Mouse (Mus musculus): Measurements from ENCODE around the gene Taar3. TPM values are rescaled to one million over a fixed set of nuclear protein-coding genes. Genes with fewer than 3 reads are reported as not detected.

Taar3 gene
- polyA plus RNA-seq (2012; ENCODE audit: insufficient read depth, low replicate concordance): not detected in 2 replicates

GRCm38 (mm10) chr10:23949508-23950005, at the start of gene Taar3:
Gene Taar3, plus strand, starts transcription at chr10:23949558.
- Histone ChIP-seq H3K4me1 (no peaks in the 10 kb centered on the region), H3K36me3 (replicated peaks; ENCODE audit: low read length) (no peaks in the 10 kb centered on the region), H3K4me3 (replicated peaks) (no peak within 1 kb of the TSS), H3K9me3 (no peaks in the 10 kb centered on the region), H3K27me3 (replicated peaks) (no peaks in the 10 kb centered on the region)
- TF ChIP-seq FLI1 (IDR thresholded peaks at IDR 0.05; ENCODE audit: low read length) (no peak), GATA1 (IDR thresholded peaks at IDR 0.05; ENCODE audit: borderline replicate concordance, low read length) (no peak)

DNA sequence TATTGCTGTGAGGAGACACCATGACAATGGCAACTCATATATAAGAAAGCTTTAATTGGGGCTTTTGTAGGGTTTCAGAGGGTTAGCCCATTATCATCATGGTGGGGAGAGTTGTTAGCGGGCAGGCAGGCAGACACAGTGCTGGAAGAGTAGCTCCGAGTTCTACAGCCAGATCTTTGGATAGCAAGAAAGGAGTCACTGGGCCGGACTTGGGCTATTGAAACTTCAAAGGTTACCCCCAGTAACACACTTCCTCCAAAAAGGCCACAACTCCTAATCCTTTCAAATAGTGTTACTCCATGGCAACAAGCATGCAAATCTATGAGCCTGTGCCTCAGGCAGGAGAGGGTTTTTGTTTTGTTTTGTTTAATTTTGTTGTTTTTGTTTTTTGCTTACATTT, 48.2 kb upstream of the Taar3 start:
- H3K9me3 ChIP-seq: 0 out of 2 replicates have a peak, but pooled peaks cover 3% of the 10 kb centered on the region
- no peaks in the 10 kb centered on the region for H3K36me3 ChIP-seq (replicated peaks; ENCODE audit: low read length)
- H3K4me1 ChIP-seq: no peaks in the 10 kb centered on the region
- TF ChIP-seq GATA1 (IDR thresholded peaks at IDR 0.05; ENCODE audit: borderline replicate concordance, low read length): no peak
- no peak for TF ChIP-seq FLI1 (IDR thresholded peaks at IDR 0.05; ENCODE audit: low read length)
- no peak overlapping the region for H3K4me3 ChIP-seq (replicated peaks)
- H3K27me3 ChIP-seq (replicated peaks): no peaks in the 10 kb centered on the region

GRCm38 (mm10) chr10:23905661-23906060, 43.7 kb upstream of the Taar3 start:
- no peaks in the 10 kb centered on the region for H3K4me1 ChIP-seq
- H3K27me3 ChIP-seq (replicated peaks): no peaks in the 10 kb centered on the region
- 0 out of 2 replicates have a peak, but pooled peaks cover 3% of the 10 kb centered on the region for H3K9me3 ChIP-seq

DNA sequence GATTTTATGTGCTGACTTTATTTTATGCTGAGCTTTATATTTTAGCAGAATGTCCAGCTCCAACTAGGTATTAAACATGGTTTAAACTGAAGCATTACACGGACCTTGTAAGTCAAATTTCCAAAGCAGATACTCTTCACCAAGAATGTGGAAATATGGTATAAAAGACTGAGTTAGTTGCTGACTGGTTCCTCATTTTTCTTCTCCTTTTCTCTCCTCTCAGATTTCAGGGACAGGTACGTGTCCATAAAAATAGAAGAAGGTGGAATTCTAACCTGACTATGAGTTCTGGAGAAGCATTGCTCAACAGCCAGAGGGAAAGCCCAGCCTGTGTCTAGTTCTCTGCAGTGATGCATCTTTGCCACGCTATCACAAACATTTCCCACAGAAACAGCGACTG, 29.3 kb upstream of the Taar3 start, which contains the start of gene Taar1:
TSS of gene Taar1 (plus strand) at position 301 of the 400 bp plus-strand sequence.
- Histone ChIP-seq H3K4me3 (replicated peaks) (no peak within 1 kb of the TSS), H3K9me3 (peaks cover 3% of the 10 kb centered on the region; the same call in 1 of the 2 replicates), H3K36me3 (replicated peaks; ENCODE audit: low read length) (no peaks in the 10 kb centered on the region), H3K27me3 (replicated peaks) (no peaks in the 10 kb centered on the region), H3K4me1 (no peaks in the 10 kb centered on the region)
- TF ChIP-seq FLI1 (IDR thresholded peaks at IDR 0.05; ENCODE audit: low read length): no peak
- TF ChIP-seq GATA1 (IDR thresholded peaks at IDR 0.05; ENCODE audit: borderline replicate concordance, low read length): no peak

More at GRCm38 (mm10) chr10:23905661-23906060, 43.7 kb upstream of the Taar3 start:
- TF ChIP-seq FLI1 (IDR thresholded peaks at IDR 0.05; ENCODE audit: low read length) (no peak), GATA1 (IDR thresholded peaks at IDR 0.05; ENCODE audit: borderline replicate concordance, low read length) (no peak)
- no peak overlapping the region for H3K4me3 ChIP-seq (replicated peaks)
- H3K36me3 ChIP-seq (replicated peaks; ENCODE audit: low read length): no peaks in the 10 kb centered on the region

- no peaks in the 10 kb centered on the region for H3K4me1 ChIP-seq
Observed at GRCm38 (mm10) chr10:23922468-23922867, 26.9 kb upstream of the Taar3 start.

GRCm38 (mm10) chr10:23923941-23924340, 25.4 kb upstream of the Taar3 start:
- Histone ChIP-seq H3K27me3 (replicated peaks) (no peaks in the 10 kb centered on the region), H3K9me3 (peaks cover 3% of the 10 kb centered on the region; the same call in 1 of the 2 replicates), H3K4me3 (replicated peaks) (no peak overlapping the region), H3K4me1 (peaks cover 4% of the 10 kb centered on the region; the same call in 1 of the 2 replicates), H3K36me3 (replicated peaks; ENCODE audit: low read length) (no peaks in the 10 kb centered on the region)
- no peak for TF ChIP-seq FLI1 (IDR thresholded peaks at IDR 0.05; ENCODE audit: low read length)
- TF ChIP-seq GATA1 (IDR thresholded peaks at IDR 0.05; ENCODE audit: borderline replicate concordance, low read length): no peak

More at GRCm38 (mm10) chr10:23922468-23922867, 26.9 kb upstream of the Taar3 start:
- Histone ChIP-seq H3K9me3 (no peaks in the 10 kb centered on the region), H3K4me3 (replicated peaks) (no peak overlapping the region), H3K27me3 (replicated peaks) (no peaks in the 10 kb centered on the region), H3K36me3 (replicated peaks; ENCODE audit: low read length) (no peaks in the 10 kb centered on the region)
- TF ChIP-seq GATA1 (IDR thresholded peaks at IDR 0.05; ENCODE audit: borderline replicate concordance, low read length): no peak
- no peak for TF ChIP-seq FLI1 (IDR thresholded peaks at IDR 0.05; ENCODE audit: low read length)

GRCm38 (mm10) chr10:23937613-23938012, 11.7 kb upstream of the Taar3 start:
- no peaks in the 10 kb centered on the region for H3K4me1 ChIP-seq
- no peak overlapping the region for H3K4me3 ChIP-seq (replicated peaks)
- peaks cover 6% of the 10 kb centered on the region; the same call in 1 of the 2 replicates for H3K9me3 ChIP-seq
- H3K36me3 ChIP-seq (replicated peaks; ENCODE audit: low read length): no peaks in the 10 kb centered on the region
- H3K27me3 ChIP-seq (replicated peaks): no peaks in the 10 kb centered on the region
- no peak for TF ChIP-seq GATA1 (IDR thresholded peaks at IDR 0.05; ENCODE audit: borderline replicate concordance, low read length)
- no peak for TF ChIP-seq FLI1 (IDR thresholded peaks at IDR 0.05; ENCODE audit: low read length)

GRCm38 (mm10) chr10:23938312-23938711, 11.0 kb upstream of the Taar3 start, which contains the start of gene Taar2:
Gene Taar2, plus strand, starts transcription at chr10:23938572.
- Histone ChIP-seq H3K4me3 (replicated peaks) (no peak within 1 kb of the TSS), H3K27me3 (replicated peaks) (no peaks in the 10 kb centered on the region), H3K4me1 (no peaks in the 10 kb centered on the region), H3K36me3 (replicated peaks; ENCODE audit: low read length) (no peaks in the 10 kb centered on the region), H3K9me3 (peaks cover 6% of the 10 kb centered on the region; the same call in 1 of the 2 replicates)
- TF ChIP-seq FLI1 (IDR thresholded peaks at IDR 0.05; ENCODE audit: low read length) (no peak), GATA1 (IDR thresholded peaks at IDR 0.05; ENCODE audit: borderline replicate concordance, low read length) (no peak)

GRCm38 (mm10) chr10:23942465-23942864, 6.9 kb upstream of the Taar3 start:
- no peak for TF ChIP-seq GATA1 (IDR thresholded peaks at IDR 0.05; ENCODE audit: borderline replicate concordance, low read length)
- no peak for TF ChIP-seq FLI1 (IDR thresholded peaks at IDR 0.05; ENCODE audit: low read length)
- H3K9me3 ChIP-seq: peaks cover 6% of the 10 kb centered on the region; the same call in 1 of the 2 replicates
- no peaks in the 10 kb centered on the region for H3K4me1 ChIP-seq
- no peaks in the 10 kb centered on the region for H3K36me3 ChIP-seq (replicated peaks; ENCODE audit: low read length)
- no peaks in the 10 kb centered on the region for H3K27me3 ChIP-seq (replicated peaks)
- H3K4me3 ChIP-seq (replicated peaks): no peak overlapping the region

DNA sequence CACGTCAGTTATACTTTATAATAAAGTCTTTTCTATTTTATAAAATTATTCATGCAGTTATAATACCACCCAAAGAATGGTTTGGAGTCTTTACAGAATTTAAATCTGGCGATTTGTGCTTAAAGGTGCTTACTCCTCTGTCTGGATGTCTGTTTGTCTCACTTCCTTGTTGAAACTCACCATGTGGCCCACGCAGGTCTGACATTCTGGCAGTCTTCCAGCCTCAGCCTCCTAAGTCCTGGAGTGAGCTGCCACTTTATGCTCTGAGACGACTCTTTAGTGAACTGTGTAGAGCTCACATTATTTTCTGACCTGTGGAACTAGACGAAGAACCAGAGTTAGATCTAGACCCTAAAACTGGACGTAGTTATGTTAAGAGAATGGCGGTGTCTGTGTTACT, 1.3 kb upstream of the Taar3 start:
- Histone ChIP-seq H3K36me3 (replicated peaks; ENCODE audit: low read length) (no peaks in the 10 kb centered on the region), H3K27me3 (replicated peaks) (no peaks in the 10 kb centered on the region), H3K4me3 (replicated peaks) (no peak overlapping the region), H3K4me1 (no peaks in the 10 kb centered on the region), H3K9me3 (no peaks in the 10 kb centered on the region)
- TF ChIP-seq GATA1 (IDR thresholded peaks at IDR 0.05; ENCODE audit: borderline replicate concordance, low read length) (no peak), FLI1 (IDR thresholded peaks at IDR 0.05; ENCODE audit: low read length) (no peak)

All from megakaryocyte, embryonic 14.5 days (primary cell).